Mouse (Mus musculus) granulocyte monocyte progenitor cell, adult 5-6 weeks (primary cell): ENCODE results near the gene 2310034G01Rik. TPM values are rescaled to one million over a fixed set of nuclear protein-coding genes. Genes with fewer than 3 reads are reported as not detected.

ENCODE experiments used
- ATAC-seq: replicated peaks from 2 replicates; pipeline ENCODE4 v1.8.0; 2016; ENCODE audit warnings: mild to moderate bottlenecking, moderate TSS enrichment, inconsistent platforms; ENCODE audit not compliant: poor library complexity, severe bottlenecking
- total RNA-seq, 2 experiments: library from RNA; stranded (forward) in 1 of 2; stranded (reverse) in 1 of 2; fragments of 200-712, 200-1000 nt in 1 of 2; fragments of >200 nt in 1 of 2; fragmentation: Nextera tagmentation in 1 of 2; gene quantifications; 2 replicates each; pipeline ENCODE4 v1.2.3; 2014 to 2017

2310034G01Rik gene
- total RNA-seq (2014; fragmentation: Nextera tagmentation) (2.3 and 5.6 TPM in 2 replicates), total RNA-seq (2017) (1.4 and 2.3 TPM in 2 replicates)

GRCm38 (mm10) chr19:46350168-46350932 lies at the start of gene 2310034G01Rik:
2310034G01Rik (minus strand) TSS chr19:46350302.
- peak; percentile 81 for ATAC-seq

GRCm38 (mm10) chr19:46399886-46400285 lies 49.8 kb upstream of the 2310034G01Rik start:
- ATAC-seq, result no peak

- no peak for ATAC-seq
These were observed 49.3 kb upstream of the 2310034G01Rik start for GRCm38 (mm10) chr19:46399372-46399771.

GRCm38 (mm10) chr19:46398401-46398800 lies 48.3 kb upstream of the 2310034G01Rik start:
- no peak for ATAC-seq

- ATAC-seq, result no peak
These were observed 47.4 kb upstream of the 2310034G01Rik start for GRCm38 (mm10) chr19:46397436-46398001.

GRCm38 (mm10) chr19:46396686-46397435 lies 46.8 kb upstream of the 2310034G01Rik start, which contains the start of gene Sufu:
Sufu (plus strand) TSS chr19:46396896.
- peak; percentile 80 for ATAC-seq

- no peak for ATAC-seq
These were observed 46.0 kb upstream of the 2310034G01Rik start for GRCm38 (mm10) chr19:46396109-46396508.

GRCm38 (mm10) chr19:46395109-46396009 lies 45.3 kb upstream of the 2310034G01Rik start, which contains the start of gene Actr1a:
Actr1a (minus strand) TSS chr19:46395748.
- peak; percentile 73 for ATAC-seq

GRCm38 (mm10) chr19:46394712-46395108 lies 44.6 kb upstream of the 2310034G01Rik start:
- ATAC-seq, result no peak

GRCm38 (mm10) chr19:46392018-46392417 lies 41.9 kb upstream of the 2310034G01Rik start:
- ATAC-seq, result no peak

GRCm38 (mm10) chr19:46389872-46390271 lies 39.8 kb upstream of the 2310034G01Rik start:
- ATAC-seq, result no peak

GRCm38 (mm10) chr19:46382275-46382674 lies 32.2 kb upstream of the 2310034G01Rik start:
- no peak for ATAC-seq

- ATAC-seq, result no peak
These were observed 25.8 kb upstream of the 2310034G01Rik start for GRCm38 (mm10) chr19:46375891-46376290.

GRCm38 (mm10) chr19:46375489-46375888 lies 25.4 kb upstream of the 2310034G01Rik start:
- no peak for ATAC-seq

- ATAC-seq, result peak; percentile 63
These were observed 24.5 kb upstream of the 2310034G01Rik start for GRCm38 (mm10) chr19:46374477-46375088.

- ATAC-seq, result peak; percentile 78
These were observed 19.1 kb upstream of the 2310034G01Rik start for GRCm38 (mm10) chr19:46369204-46369603.

- ATAC-seq, result no peak
These were observed 17.9 kb upstream of the 2310034G01Rik start for GRCm38 (mm10) chr19:46367798-46368590.

GRCm38 (mm10) chr19:46363294-46364009 lies 13.3 kb upstream of the 2310034G01Rik start:
- peak; percentile 79 for ATAC-seq
